Comparison of ENCODE assay signal across 9 mouse cellular contexts in the genomic region with DNA sequence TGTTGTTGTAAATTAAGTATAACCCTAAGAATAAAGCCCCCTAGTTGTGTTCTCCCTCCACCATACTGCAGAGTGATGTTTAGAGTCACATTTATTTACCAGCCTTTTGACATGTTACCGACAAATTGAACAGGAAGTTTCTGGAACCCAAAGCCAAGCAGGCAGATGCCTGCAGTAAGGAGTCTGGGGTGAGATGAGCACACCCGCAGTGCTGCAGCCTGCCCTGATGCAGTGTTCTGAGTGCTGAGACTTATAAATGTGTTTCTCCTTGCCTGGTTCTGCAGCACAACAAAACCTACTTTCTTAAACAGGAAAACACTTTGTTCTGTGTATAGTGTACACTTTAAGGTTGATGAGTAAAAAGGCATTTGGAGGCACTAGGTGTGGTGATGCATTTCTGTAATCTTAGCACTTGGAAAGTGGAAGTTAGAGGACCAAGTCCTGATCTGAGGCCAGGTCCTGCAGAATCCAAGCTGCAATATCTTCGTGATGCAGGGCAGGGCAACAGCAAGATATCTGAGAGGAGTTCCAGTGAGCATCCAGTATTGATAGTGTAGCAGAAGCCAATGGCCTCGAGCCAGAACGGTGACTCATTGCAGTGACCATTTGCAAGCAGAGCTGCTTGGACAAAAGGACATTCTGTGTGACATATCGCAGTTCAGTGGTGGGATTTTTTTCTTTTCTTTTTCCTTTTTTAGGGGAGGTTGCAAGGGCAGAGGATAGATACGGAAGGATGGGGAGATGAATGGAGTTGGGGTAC. TPM values are rescaled to one million over a fixed set of nuclear protein-coding genes. Genes with fewer than 3 reads are reported as not detected.
A peak's percentile ranks its signal among the peaks of the same experiment; 100 is the strongest.
DNase-seq lines count a peak whose midpoint lies in the region; ATAC-seq and TF ChIP-seq lines count a peak whose summit lies in the region.
"Had no signal": no experiment of that assay in that cellular context is flagged by ENCODE, and none has a peak within 500 bp of the region (broad histone marks: within the 10 kb centered on the region; RNA-seq: fewer than 3 reads in every experiment).

No protein-coding gene starts in this region.

- H3K27me3 ChIP-seq in heart, embryonic 15.5 days: no peaks in the 10 kb centered on the region
- H3K27me3 ChIP-seq in lung, postnatal 0 days (replicated peaks; ENCODE audit: insufficient read depth, low read length): no peaks in the 10 kb centered on the region
- H3K27me3 ChIP-seq: neural tube, embryonic 12.5 days had no signal

- H3K4me1 ChIP-seq in heart, embryonic 15.5 days (replicated peaks): peaks cover 39% of the 10 kb centered on the region
- H3K4me1 ChIP-seq in lung, postnatal 0 days (ENCODE audit: insufficient read depth, low read depth, low read length): peaks cover 8% of the 10 kb centered on the region

- no peak overlapping the region for H3K9ac ChIP-seq in heart, embryonic 15.5 days
- H3K9ac ChIP-seq in lung, postnatal 0 days (replicated peaks; ENCODE audit: low read depth): no peak overlapping the region
- H3K9ac ChIP-seq: neural tube, embryonic 12.5 days had no signal

- TF ChIP-seq EP300 in lung, postnatal 0 days (IDR thresholded peaks at IDR 0.05): no peak

- H3K36me3 ChIP-seq in heart, embryonic 15.5 days: no peaks in the 10 kb centered on the region
- no peaks in the 10 kb centered on the region for H3K36me3 ChIP-seq in lung, postnatal 0 days (ENCODE audit: insufficient read depth, low read length)
- H3K36me3 ChIP-seq: neural tube, embryonic 12.5 days had no signal

- 0 out of 2 replicates have a peak, but pooled peaks have one; percentile 50 for ATAC-seq in heart, embryonic 15.5 days (replicated peaks; ENCODE audit: insufficient number of reproducible peaks, insufficient read depth, low FRiP score, low read depth)
- ATAC-seq in lung, postnatal 0 days: no peak

- WGBS in heart, embryonic 15.5 days: 27% methylated on average over 7 of the region's 7 CpGs
- 43% methylated on average over 7 of the region's 7 CpGs for WGBS in lung, postnatal 0 days

- H3K4me3 ChIP-seq in heart, embryonic 15.5 days: no peak overlapping the region
- H3K4me3 ChIP-seq in lung, postnatal 0 days (ENCODE audit: low read depth, low read length): no peak overlapping the region
- H3K4me3 ChIP-seq: neural tube, embryonic 12.5 days had no signal

- peak overlapping the region; percentile 59 for H3K27ac ChIP-seq in heart, embryonic 15.5 days
- no peak overlapping the region for H3K27ac ChIP-seq in lung, postnatal 0 days (ENCODE audit: low read length)
- H3K27ac ChIP-seq: neural tube, embryonic 12.5 days had no signal

- H3K4me2 ChIP-seq in heart, embryonic 15.5 days: no peak overlapping the region
- H3K4me2 ChIP-seq in lung, postnatal 0 days (replicated peaks; ENCODE audit: low read depth, low read length): no peak overlapping the region
- H3K4me2 ChIP-seq: neural tube, embryonic 12.5 days had no signal

- DNase-seq in urinary bladder, postnatal 14 days (ENCODE audit: low spot score): peak; percentile 84
- DNase-seq in urinary bladder, adult 2 months (ENCODE audit: low spot score): no peak
- peak; percentile 93 for DNase-seq in cerebellum, adult 9-10 months
- DNase-seq in lung, postnatal 0 days (ENCODE audit: low spot score): peak; percentile 55
- no peak for DNase-seq in frontal cortex, postnatal 14 days (ENCODE audit: low spot score in 2 of 2)
- DNase-seq in natural killer cell, adult 2 months (ENCODE audit: low spot score in 2 of 2): no peak
- no peak for DNase-seq in spleen, adult 18-20 months

- H3K9me3 ChIP-seq in heart, embryonic 15.5 days (replicated peaks): no peaks in the 10 kb centered on the region
- no peaks in the 10 kb centered on the region for H3K9me3 ChIP-seq in lung, postnatal 0 days (ENCODE audit: low read length)
- H3K9me3 ChIP-seq: neural tube, embryonic 12.5 days had no signal

- TF ChIP-seq CTCF in lung, postnatal 0 days (IDR thresholded peaks at IDR 0.05): no peak

RNA-seq across cellular contexts. Expression of a gene that starts 58.0 kb away (rescaled TPM):
- polyA plus RNA-seq in urinary bladder, adult 2 months (2012; rRNA removed): 77.0 and 79.3 TPM in 2 replicates
- 21.6 and 28.4 TPM in 2 replicates for polyA plus RNA-seq in heart, embryonic 15.5 days (2015; fragmentation: Nextera tagmentation; extraction: Ambion mirVana)
- polyA plus RNA-seq in lung, postnatal 0 days (2015; fragmentation: Nextera tagmentation; extraction: Ambion mirVana): 22.1 and 24.1 TPM in 2 replicates

Comparison
In these comparisons a context has a peak if more than half of its experiments do, and no peak if none do; other contexts are left out.
1. DNase-seq: peak in urinary bladder, postnatal 14 days (single experiment), cerebellum, adult 9-10 months (single experiment) and lung, postnatal 0 days (single experiment); none in urinary bladder, adult 2 months (single experiment), frontal cortex, postnatal 14 days (0 of 2), natural killer cell, adult 2 months (0 of 2) and spleen, adult 18-20 months (0 of 2).